Mouse (Mus musculus) naive thymus-derived CD4-positive, alpha-beta T cell, adult 5 months (primary cell): ENCODE results near the gene Rhbdl1. TPM values are rescaled to one million over a fixed set of nuclear protein-coding genes. Genes with fewer than 3 reads are reported as not detected.

Source experiments
- polyA plus RNA-seq: library from polyadenylated mRNA; unstranded; fragments of 100-300 nt; shearing (Covaris generic); gene quantifications from one replicate; pipeline ENCODE4 v1.2.1, GENCODE M21; 2017

The Rhbdl1 gene
- polyA plus RNA-seq, 1 experiment from 2014 or later, result 0.98 TPM

Other genes with a start within 250 kb of the Rhbdl1 start
- gene Gng13, start 120.1 kb downstream of the Rhbdl1 start, polyA plus RNA-seq, result not detected
- 7.1 TPM for gene Chtf18, start 109.9 kb downstream of the Rhbdl1 start, polyA plus RNA-seq
- gene Rpusd1, start 109.6 kb downstream of the Rhbdl1 start, polyA plus RNA-seq, result 4.9 TPM
- not detected for gene Mslnl, start 101.3 kb downstream of the Rhbdl1 start, polyA plus RNA-seq
- not detected for gene Msln, start 82.9 kb downstream of the Rhbdl1 start, polyA plus RNA-seq
- gene Narfl, start 63.5 kb downstream of the Rhbdl1 start, polyA plus RNA-seq, result 21.6 TPM
- 25.7 TPM for gene Haghl, start 51.6 kb downstream of the Rhbdl1 start, polyA plus RNA-seq
- gene Ccdc78, start 50.7 kb downstream of the Rhbdl1 start, polyA plus RNA-seq, result not detected
- gene Fam173a, start 44.4 kb downstream of the Rhbdl1 start, polyA plus RNA-seq, result 109 TPM
- gene AC134908.4, start 41.6 kb downstream of the Rhbdl1 start, polyA plus RNA-seq, result not detected
- 28.3 TPM for gene Metrn, start 40.2 kb downstream of the Rhbdl1 start, polyA plus RNA-seq
- gene Fbxl16, start 28.2 kb downstream of the Rhbdl1 start, polyA plus RNA-seq, result not detected
- gene Wdr24, start 13.7 kb downstream of the Rhbdl1 start, polyA plus RNA-seq, result 22.7 TPM
- 27.1 TPM for gene Jmjd8, start 8.4 kb downstream of the Rhbdl1 start, polyA plus RNA-seq
- 149 TPM for gene Stub1, start 3.9 kb downstream of the Rhbdl1 start, polyA plus RNA-seq
- gene Gm20683, start 4.5 kb upstream of the Rhbdl1 start, polyA plus RNA-seq, result 1.8 TPM
- 31.6 TPM for gene Rhot2, start 7.6 kb upstream of the Rhbdl1 start, polyA plus RNA-seq
- 11.6 TPM for gene Wdr90, start 24.2 kb upstream of the Rhbdl1 start, polyA plus RNA-seq
- gene Mcrip2, start 31.5 kb upstream of the Rhbdl1 start, polyA plus RNA-seq, result 7.4 TPM
- gene Mettl26, start 37.8 kb upstream of the Rhbdl1 start, polyA plus RNA-seq, result 46.3 TPM
- 0.81 TPM for gene Wfikkn1, start 43.6 kb upstream of the Rhbdl1 start, polyA plus RNA-seq
- 21.6 TPM for gene Rab40c, start 82.4 kb upstream of the Rhbdl1 start, polyA plus RNA-seq
- gene Pigq, start 107.6 kb upstream of the Rhbdl1 start, polyA plus RNA-seq, result 44.4 TPM
- not detected for gene Nhlrc4, start 107.7 kb upstream of the Rhbdl1 start, polyA plus RNA-seq
- not detected for gene A930017K11Rik, start 115.3 kb upstream of the Rhbdl1 start, polyA plus RNA-seq
- gene Capn15, start 148.5 kb upstream of the Rhbdl1 start, polyA plus RNA-seq, result 25.9 TPM
- 15.6 TPM for gene Rab11fip3, start 232.3 kb upstream of the Rhbdl1 start, polyA plus RNA-seq